Mouse (Mus musculus): ENCODE results near the gene Anapc11.
A peak's percentile ranks its signal among the peaks of the same experiment; 100 is the strongest.
"Not testable (repeated sequence)": the region's sequence is repeated elsewhere in the genome, so short reads cannot be mapped to it uniquely, and the experiment has no call there.

Gene Anapc11

GRCm38 (mm10) chr11:120598283-120598989 lies at the start of gene Anapc11, which contains the start of gene Alyref:
Anapc11 (plus strand) TSS chr11:120598421.
Alyref (minus strand) TSS chr11:120598365.
- DNase-seq (ENCODE audit: low spot score in 2 of 2): peak; percentile 87 to 90

GRCm38 (mm10) chr11:120548786-120549167 lies 49.4 kb upstream of the Anapc11 start:
- DNase-seq (ENCODE audit: low spot score in 2 of 2): no peak

GRCm38 (mm10) chr11:120549168-120549945 lies 48.9 kb upstream of the Anapc11 start, which contains the start of gene Mcrip1:
Mcrip1 (minus strand) TSS chr11:120549727.
- DNase-seq (ENCODE audit: low spot score in 2 of 2): peak; percentile 88 to 91

GRCm38 (mm10) chr11:120549986-120550809 lies 48.0 kb upstream of the Anapc11 start:
- DNase-seq (ENCODE audit: low spot score in 2 of 2): no peak

- no peak for DNase-seq (ENCODE audit: low spot score in 2 of 2)
Measured at GRCm38 (mm10) chr11:120550810-120551440, 47.3 kb upstream of the Anapc11 start, which contains the start of gene Ppp1r27. Ppp1r27 (minus strand) TSS chr11:120551132.

- DNase-seq (ENCODE audit: low spot score in 2 of 2): no peak
Measured at GRCm38 (mm10) chr11:120552736-120553135, 45.5 kb upstream of the Anapc11 start.

GRCm38 (mm10) chr11:120554834-120555233 lies 43.4 kb upstream of the Anapc11 start:
- no peak for DNase-seq (ENCODE audit: low spot score in 2 of 2)

GRCm38 (mm10) chr11:120555260-120555659 lies 43.0 kb upstream of the Anapc11 start:
- DNase-seq (ENCODE audit: low spot score in 2 of 2): no peak

- DNase-seq (ENCODE audit: low spot score in 2 of 2): not testable (repeated sequence)
Measured at GRCm38 (mm10) chr11:120558843-120559242, 39.4 kb upstream of the Anapc11 start.

GRCm38 (mm10) chr11:120560952-120561728 lies 37.1 kb upstream of the Anapc11 start:
- no peak for DNase-seq (ENCODE audit: low spot score in 2 of 2)

GRCm38 (mm10) chr11:120562949-120563348 lies 35.3 kb upstream of the Anapc11 start:
- DNase-seq (ENCODE audit: low spot score in 2 of 2): no peak

- no peak for DNase-seq (ENCODE audit: low spot score in 2 of 2)
Measured at GRCm38 (mm10) chr11:120565114-120565513, 33.1 kb upstream of the Anapc11 start.

- DNase-seq (ENCODE audit: low spot score in 2 of 2): no peak
Measured at GRCm38 (mm10) chr11:120568324-120568723, 29.9 kb upstream of the Anapc11 start.

GRCm38 (mm10) chr11:120571122-120571521 lies 27.1 kb upstream of the Anapc11 start:
- DNase-seq (ENCODE audit: low spot score in 2 of 2): no peak

- DNase-seq (ENCODE audit: low spot score in 2 of 2): no peak
Measured at GRCm38 (mm10) chr11:120571754-120572416, 26.3 kb upstream of the Anapc11 start.

GRCm38 (mm10) chr11:120572417-120572751 lies 25.8 kb upstream of the Anapc11 start:
- DNase-seq (ENCODE audit: low spot score in 2 of 2): no peak

- DNase-seq (ENCODE audit: low spot score in 2 of 2): peak; percentile 98 to 100
Measured at GRCm38 (mm10) chr11:120572752-120573584, 25.3 kb upstream of the Anapc11 start, which contains the start of gene P4hb. P4hb (minus strand) TSS chr11:120573253.

GRCm38 (mm10) chr11:120573585-120574277 lies 24.5 kb upstream of the Anapc11 start:
- DNase-seq (ENCODE audit: low spot score in 2 of 2): no peak

GRCm38 (mm10) chr11:120574278-120574600 lies 24.0 kb upstream of the Anapc11 start:
- DNase-seq (ENCODE audit: low spot score in 2 of 2): no peak
